Mouse (Mus musculus) heart, embryonic 16.5 days (tissue): ENCODE data around the gene Fdx1. TPM values are rescaled to one million over a fixed set of nuclear protein-coding genes. Genes with fewer than 3 reads are reported as not detected.

Experiments used
- ATAC-seq: fragments of 200-750 bp; cut with Nextera tagmentation; replicated peaks from 2 replicates; pipeline ENCODE4 v1.8.0; 2017; ENCODE audit warnings: moderate number of reproducible peaks; ENCODE audit not compliant: insufficient read depth, low FRiP score; ENCODE audit errors: extremely low read depth
- H3K27ac ChIP-seq: fragments of 300-500 bp; sonication (generic); 2 replicates; pipeline ENCODE4 v1.5.1; 2014; ENCODE audit warnings: mild to moderate bottlenecking, low read length, control low read depth, moderate library complexity
- H3K27me3 ChIP-seq: fragments of 300-500 bp; sonication (generic); 2 replicates; pipeline ENCODE4 v1.6.1; 2014; ENCODE audit warnings: low read length, mixed read lengths; ENCODE audit not compliant: control insufficient read depth, insufficient read depth
- H3K36me3 ChIP-seq: fragments of 300-500 bp; sonication (generic); 2 replicates; pipeline ENCODE4 v1.6.1; 2014; ENCODE audit not compliant: control insufficient read depth, insufficient read depth
- H3K4me1 ChIP-seq: fragments of 300-500 bp; sonication (generic); 2 replicates; pipeline ENCODE4 v1.6.1; 2014; ENCODE audit warnings: low read length, mixed read lengths; ENCODE audit not compliant: control insufficient read depth, insufficient read depth
- H3K4me2 ChIP-seq: fragments of 300-500 bp; sonication (generic); 2 replicates; pipeline ENCODE4 v1.6.1; 2014; ENCODE audit warnings: low read depth, mild to moderate bottlenecking, control low read depth, low read length
- H3K4me3 ChIP-seq: fragments of 300-500 bp; sonication (generic); 2 replicates; pipeline ENCODE4 v1.5.1; 2014; ENCODE audit warnings: mild to moderate bottlenecking, control low read depth, low read length
- H3K9ac ChIP-seq: fragments of 300-500 bp; sonication (generic); 2 replicates; pipeline ENCODE4 v1.6.1; 2014; ENCODE audit warnings: low read length, control low read depth
- H3K9me3 ChIP-seq: fragments of 300-500 bp; sonication (generic); replicated peaks from 2 replicates; pipeline ENCODE4 v1.6.1; 2016; ENCODE audit warnings: low read length; ENCODE audit not compliant: control insufficient read depth
- WGBS: fragments of 180-500 bp; shearing (Covaris S2); extraction: QIAGEN DNeasy Blood & Tissue Kit; methylation state at CpG from one replicate; pipeline ENCODE4 v1.1.7; 2014; 5-methylcytosine and 5-hydroxymethylcytosine counted together
- polyA plus RNA-seq: library from polyadenylated mRNA; unstranded; fragments of >200 nt; fragmentation: Nextera tagmentation; extraction: Ambion mirVana; gene quantifications from 2 replicates; pipeline ENCODE4 v1.2.1, GENCODE M21; 2015

Gene Fdx1
- polyA plus RNA-seq, 1 experiment from 2014 or later, result 111 TPM

- ATAC-seq, result no peak
- Histone ChIP-seq H3K9me3 (no peaks in the 10 kb centered on the region), H3K4me1 (0 out of 2 replicates have a peak, but pooled peaks cover 4% of the 10 kb centered on the region), H3K36me3 (no peaks in the 10 kb centered on the region), H3K27me3 (no peaks in the 10 kb centered on the region), H3K9ac (no peak overlapping the region), H3K27ac (no peak overlapping the region), H3K4me3 (no peak overlapping the region), H3K4me2 (no peak overlapping the region)
- 21% methylated on average over 4 of the region's 4 CpGs for WGBS
These were observed 11.5 kb upstream of the Fdx1 start for GRCm38 (mm10) chr9:51974871-51975270.

GRCm38 (mm10) chr9:51973846-51974245 is 10.5 kb upstream of the Fdx1 start:
- Histone ChIP-seq H3K27ac (no peak overlapping the region), H3K4me2 (no peak overlapping the region), H3K36me3 (no peaks in the 10 kb centered on the region), H3K9me3 (no peaks in the 10 kb centered on the region), H3K4me3 (no peak overlapping the region), H3K4me1 (0 out of 2 replicates have a peak, but pooled peaks cover 4% of the 10 kb centered on the region), H3K27me3 (no peaks in the 10 kb centered on the region), H3K9ac (no peak overlapping the region)
- 62% methylated on average over 3 of the region's 3 CpGs for WGBS
- no peak for ATAC-seq

- Histone ChIP-seq H3K27me3 (no peaks in the 10 kb centered on the region), H3K4me2 (no peak overlapping the region), H3K4me3 (no peak overlapping the region), H3K36me3 (no peaks in the 10 kb centered on the region), H3K27ac (no peak overlapping the region), H3K9ac (no peak overlapping the region), H3K9me3 (peaks cover 3% of the 10 kb centered on the region; the same call in 1 of the 2 replicates), H3K4me1 (peaks cover 5% of the 10 kb centered on the region)
- ATAC-seq, result no peak
These were observed 3.0 kb upstream of the Fdx1 start for GRCm38 (mm10) chr9:51966373-51966772.

GRCm38 (mm10) chr9:51964110-51964509 is 754 bp upstream of the Fdx1 start:
- Histone ChIP-seq H3K4me2 (peak overlapping the region; percentile 65), H3K27ac (peak overlapping the region; percentile 25)

GRCm38 (mm10) chr9:51961190-51961909 is 2.0 kb downstream of the Fdx1 start:
- H3K27ac ChIP-seq, result peak overlapping the region; percentile 16
- H3K27me3 ChIP-seq, result no peaks in the 10 kb centered on the region
- H3K4me3 ChIP-seq, result peak overlapping the region; percentile 4; the same call in 1 of the 2 replicates
- peaks cover 3% of the 10 kb centered on the region; the same call in 1 of the 2 replicates for H3K36me3 ChIP-seq
- WGBS, result 36% methylated on average over 6 of the region's 6 CpGs
- no peak overlapping the region for H3K9ac ChIP-seq
- H3K9me3 ChIP-seq, result no peaks in the 10 kb centered on the region
- no peak for ATAC-seq
- peaks cover 15% of the 10 kb centered on the region for H3K4me1 ChIP-seq
- H3K4me2 ChIP-seq, result peak overlapping the region; percentile 65

More at GRCm38 (mm10) chr9:51964110-51964509, 754 bp upstream of the Fdx1 start:
- Histone ChIP-seq H3K9me3 (peaks cover 3% of the 10 kb centered on the region; the same call in 1 of the 2 replicates), H3K4me3 (peak overlapping the region; percentile 65; the same call in 1 of the 2 replicates), H3K36me3 (no peaks in the 10 kb centered on the region), H3K9ac (peak overlapping the region; percentile 82), H3K4me1 (peaks cover 15% of the 10 kb centered on the region), H3K27me3 (no peaks in the 10 kb centered on the region)
- WGBS, result 61% methylated on average over 6 of the region's 6 CpGs
- ATAC-seq, result no peak

- H3K9ac ChIP-seq, result no peak overlapping the region
- H3K4me2 ChIP-seq, result no peak overlapping the region
- H3K27me3 ChIP-seq, result no peaks in the 10 kb centered on the region
- H3K4me3 ChIP-seq, result no peak overlapping the region
- H3K9me3 ChIP-seq, result no peaks in the 10 kb centered on the region
- no peak overlapping the region for H3K27ac ChIP-seq
- H3K36me3 ChIP-seq, result peaks cover 12% of the 10 kb centered on the region; the same call in 1 of the 2 replicates
- no peak for ATAC-seq
- 75% methylated on average over 2 of the region's 2 CpGs for WGBS
- peaks cover 15% of the 10 kb centered on the region for H3K4me1 ChIP-seq
These were observed 3.0 kb downstream of the Fdx1 start for GRCm38 (mm10) chr9:51960331-51960730.

GRCm38 (mm10) chr9:51958981-51959380 is 4.4 kb downstream of the Fdx1 start:
- H3K9me3 ChIP-seq, result no peaks in the 10 kb centered on the region
- H3K4me2 ChIP-seq, result no peak overlapping the region
- no peaks in the 10 kb centered on the region for H3K27me3 ChIP-seq
- H3K36me3 ChIP-seq, result peaks cover 13% of the 10 kb centered on the region; the same call in 1 of the 2 replicates
- H3K9ac ChIP-seq, result no peak overlapping the region
- ATAC-seq, result no peak
- no peak overlapping the region for H3K27ac ChIP-seq
- no peak overlapping the region for H3K4me3 ChIP-seq
- peaks cover 13% of the 10 kb centered on the region for H3K4me1 ChIP-seq

GRCm38 (mm10) chr9:51957025-51957424 is 6.3 kb downstream of the Fdx1 start:
- ATAC-seq, result no peak
- H3K27ac ChIP-seq, result no peak overlapping the region
- peaks cover 13% of the 10 kb centered on the region for H3K4me1 ChIP-seq
- H3K4me2 ChIP-seq, result no peak overlapping the region
- no peaks in the 10 kb centered on the region for H3K9me3 ChIP-seq
- WGBS, result 43% methylated on average over 8 of the region's 8 CpGs
- H3K36me3 ChIP-seq, result peaks cover 13% of the 10 kb centered on the region; the same call in 1 of the 2 replicates
- H3K27me3 ChIP-seq, result no peaks in the 10 kb centered on the region
- H3K4me3 ChIP-seq, result no peak overlapping the region
- no peak overlapping the region for H3K9ac ChIP-seq

GRCm38 (mm10) chr9:51956484-51956883 is 6.9 kb downstream of the Fdx1 start:
- Histone ChIP-seq H3K9ac (no peak overlapping the region), H3K36me3 (peaks cover 13% of the 10 kb centered on the region; the same call in 1 of the 2 replicates), H3K4me1 (peaks cover 10% of the 10 kb centered on the region), H3K4me2 (no peak overlapping the region), H3K9me3 (no peaks in the 10 kb centered on the region), H3K4me3 (no peak overlapping the region), H3K27me3 (no peaks in the 10 kb centered on the region), H3K27ac (no peak overlapping the region)
- ATAC-seq, result no peak
- 77% methylated on average over 2 of the region's 2 CpGs for WGBS
